Mouse (Mus musculus): ENCODE results near the gene Khnyn.

DNA sequence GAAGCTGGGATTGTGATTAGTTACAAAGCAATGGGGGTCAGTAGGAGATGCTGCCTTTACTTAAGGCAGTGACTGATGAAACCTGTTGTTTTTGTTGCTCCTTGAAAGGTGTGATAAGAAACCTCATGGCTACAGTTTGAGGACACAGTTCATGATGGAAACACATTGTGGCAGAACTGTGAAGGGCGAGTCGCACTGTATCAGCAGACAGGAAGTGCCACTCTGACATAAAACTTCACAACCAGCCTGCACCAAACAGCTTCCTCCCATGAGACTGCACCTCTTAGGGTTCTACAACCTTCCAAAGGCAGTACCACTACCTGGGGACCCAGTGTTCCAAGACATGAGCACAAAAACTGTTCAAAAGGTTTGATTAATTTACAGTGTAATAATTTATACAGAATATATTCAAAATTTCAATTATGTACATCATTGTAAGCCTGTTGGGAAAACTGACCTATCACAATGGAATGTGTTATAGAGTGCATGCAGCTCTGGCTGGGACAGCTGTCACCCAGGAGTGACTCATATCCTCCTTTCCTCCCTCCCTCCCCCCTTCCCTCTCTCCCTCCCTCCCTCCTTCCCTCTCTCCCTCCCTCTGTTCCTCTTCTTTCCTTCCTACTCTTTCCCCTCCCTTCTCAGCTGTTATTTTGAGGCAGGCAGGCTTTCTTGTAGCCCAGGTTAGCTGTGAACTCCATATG, 61.7 kb downstream of the Khnyn start:
- TF ChIP-seq USF1 (IDR thresholded peaks at IDR 0.05; ENCODE audit: low read depth), result no peak
- TF ChIP-seq POLR2A (IDR thresholded peaks at IDR 0.05; ENCODE audit: insufficient read length, low read depth), result no peak

Data from myocyte (in vitro differentiated cells).